Mouse (Mus musculus) lung, postnatal 0 days (tissue): ENCODE data around the gene Mx1.

Experiments
- CTCF ChIP-seq: IDR thresholded peaks from 2 replicates; pipeline ENCODE4 v1.5.1; 2016; ENCODE audit warnings: antibody characterized with exemption, mild to moderate bottlenecking
- EP300 ChIP-seq: IDR thresholded peaks from 2 replicates; pipeline ENCODE4 v1.6.1; 2016; ENCODE audit warnings: antibody characterized with exemption, mild to moderate bottlenecking, control low read depth

GRCm38 (mm10) chr16:97462481-97463181 is at the start of gene Mx1:
- TF ChIP-seq CTCF, result no peak
- TF ChIP-seq EP300, result no peak
